Mouse (Mus musculus) right cerebral cortex, postnatal 36 days (tissue): Measurements from ENCODE around the gene Tspan13.

Source experiments
- DNase-seq, 2 experiments: peaks; one replicate each; pipeline ENCODE4 v3.0.0; 2022; ENCODE audit warnings: low spot score in 2 of 2, mixed read lengths in 1 of 2

Gene Tspan13

GRCm38 (mm10) chr12:36032419-36032818, 9.9 kb downstream of the Tspan13 start:
- no peak for DNase-seq

GRCm38 (mm10) chr12:36030660-36031363, 11.5 kb downstream of the Tspan13 start:
- no peak for DNase-seq

GRCm38 (mm10) chr12:36029687-36030086, 12.6 kb downstream of the Tspan13 start:
- DNase-seq = no peak

- DNase-seq = peak in 1 of 2 experiments; percentile 64
Observed at GRCm38 (mm10) chr12:36028968-36029645, 13.2 kb downstream of the Tspan13 start.

GRCm38 (mm10) chr12:36027171-36027570, 15.1 kb downstream of the Tspan13 start:
- peak in 1 of 2 experiments; percentile 33 for DNase-seq

GRCm38 (mm10) chr12:36026126-36026525, 16.2 kb downstream of the Tspan13 start:
- no peak for DNase-seq

- no peak for DNase-seq
Observed at GRCm38 (mm10) chr12:36020710-36021109, 21.6 kb downstream of the Tspan13 start.

GRCm38 (mm10) chr12:36020081-36020480, 22.2 kb downstream of the Tspan13 start:
- no peak for DNase-seq

- no peak for DNase-seq
Observed at GRCm38 (mm10) chr12:36019572-36019971, 22.7 kb downstream of the Tspan13 start.

GRCm38 (mm10) chr12:36017791-36018190, 24.5 kb downstream of the Tspan13 start:
- DNase-seq = no peak

GRCm38 (mm10) chr12:36013216-36013910, 28.9 kb downstream of the Tspan13 start:
- DNase-seq = no peak

GRCm38 (mm10) chr12:36008364-36009047, 33.8 kb downstream of the Tspan13 start:
- DNase-seq = no peak

GRCm38 (mm10) chr12:36007581-36007980, 34.7 kb downstream of the Tspan13 start:
- DNase-seq = no peak

GRCm38 (mm10) chr12:36004714-36005113, 37.6 kb downstream of the Tspan13 start:
- DNase-seq = no peak

GRCm38 (mm10) chr12:35995799-35996198, 46.5 kb downstream of the Tspan13 start:
- no peak for DNase-seq

- DNase-seq = no peak
Observed at GRCm38 (mm10) chr12:35994098-35994497, 48.2 kb downstream of the Tspan13 start.

- DNase-seq = no peak
Observed at GRCm38 (mm10) chr12:35993583-35993982, 48.7 kb downstream of the Tspan13 start.

GRCm38 (mm10) chr12:35992711-35993110, 49.6 kb downstream of the Tspan13 start, which contains the start of gene Agr2:
TSS of gene Agr2 (plus strand) at chr12:35992907.
- no peak for DNase-seq

GRCm38 (mm10) chr12:35984743-35985142, 57.6 kb downstream of the Tspan13 start:
- DNase-seq = no peak

GRCm38 (mm10) chr12:35983472-35983871, 58.8 kb downstream of the Tspan13 start:
- no peak for DNase-seq

GRCm38 (mm10) chr12:35981732-35982360, 60.5 kb downstream of the Tspan13 start:
- no peak for DNase-seq
